Mouse (Mus musculus) thymus, postnatal 0 days (tissue): Measurements from ENCODE around the gene Nanos2. TPM values are rescaled to one million over a fixed set of nuclear protein-coding genes. Genes with fewer than 3 reads are reported as not detected.
A peak's percentile ranks its signal among the peaks of the same experiment; 100 is the strongest.

Source experiments
- DNase-seq: peaks from one replicate; pipeline ENCODE4 v3.0.0-alpha.2; 2015; ENCODE audit warnings: low spot score
- polyA plus RNA-seq: library from polyadenylated mRNA; unstranded; fragments of >200 nt; fragmentation: Nextera tagmentation; extraction: Ambion mirVana; gene quantifications from 2 replicates; pipeline ENCODE4 v1.2.1, GENCODE M21; 2015

Gene Nanos2
- polyA plus RNA-seq, 1 experiment from 2014 or later = not detected

DNA sequence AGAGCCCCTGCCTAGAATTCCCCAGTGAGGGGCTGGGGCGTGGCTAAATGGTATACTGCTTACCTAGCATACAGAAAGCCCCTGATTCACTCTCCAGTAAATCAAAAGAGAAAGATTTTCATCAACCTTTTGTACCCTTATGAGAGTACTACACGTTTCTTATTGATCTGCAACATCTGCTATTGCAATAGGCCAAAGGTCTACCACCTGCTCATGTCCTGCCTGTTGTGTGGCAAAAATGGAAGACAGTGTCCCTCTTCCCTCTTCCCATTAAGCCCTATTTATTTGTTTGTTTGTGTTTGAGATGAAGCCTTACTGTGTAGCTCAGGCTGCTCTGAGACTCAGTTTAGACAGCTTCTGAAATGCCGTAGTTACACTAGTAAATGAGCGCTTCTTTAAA is 28.8 kb downstream of the Nanos2 start:
- DNase-seq = no peak

DNA sequence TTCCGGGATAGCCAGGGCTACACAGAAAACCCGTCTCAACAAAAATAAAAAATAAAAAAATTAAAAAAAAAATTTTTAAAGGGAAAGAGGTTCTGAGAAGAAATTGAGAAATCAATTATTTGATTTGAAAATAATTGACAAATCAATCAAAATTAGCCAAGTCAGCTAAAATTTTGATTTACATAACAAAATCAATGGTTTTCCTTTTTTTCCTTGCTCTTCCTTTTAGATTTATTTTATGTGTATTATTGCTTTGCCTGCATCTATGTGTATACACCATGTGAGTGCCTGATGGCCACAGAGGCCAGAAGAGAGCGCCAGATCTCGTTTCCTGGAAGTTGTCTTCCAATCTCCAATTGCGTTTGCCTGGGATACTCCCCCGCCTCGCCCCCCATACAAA is 30.7 kb downstream of the Nanos2 start:
- no peak for DNase-seq

DNA sequence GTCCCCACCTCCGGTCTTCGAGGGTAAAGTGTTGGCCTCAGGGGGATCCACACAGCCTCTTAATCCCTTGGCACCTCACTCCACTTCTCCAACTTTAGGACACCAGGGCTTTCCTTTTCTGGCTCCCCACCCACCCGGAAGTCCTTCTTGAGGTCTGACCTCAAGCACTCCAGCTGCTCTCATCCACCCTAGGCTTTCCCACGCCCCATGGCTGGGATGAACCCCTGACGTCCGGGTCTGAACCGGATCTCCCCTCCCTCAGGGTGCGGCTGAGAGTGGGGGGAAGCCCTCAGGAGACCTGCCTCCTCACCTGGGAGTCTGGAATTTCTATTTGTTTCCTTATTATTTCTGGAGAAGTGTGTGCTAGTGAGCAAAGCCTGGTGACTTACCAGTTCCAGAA is 33.8 kb downstream of the Nanos2 start:
- no peak for DNase-seq

DNA sequence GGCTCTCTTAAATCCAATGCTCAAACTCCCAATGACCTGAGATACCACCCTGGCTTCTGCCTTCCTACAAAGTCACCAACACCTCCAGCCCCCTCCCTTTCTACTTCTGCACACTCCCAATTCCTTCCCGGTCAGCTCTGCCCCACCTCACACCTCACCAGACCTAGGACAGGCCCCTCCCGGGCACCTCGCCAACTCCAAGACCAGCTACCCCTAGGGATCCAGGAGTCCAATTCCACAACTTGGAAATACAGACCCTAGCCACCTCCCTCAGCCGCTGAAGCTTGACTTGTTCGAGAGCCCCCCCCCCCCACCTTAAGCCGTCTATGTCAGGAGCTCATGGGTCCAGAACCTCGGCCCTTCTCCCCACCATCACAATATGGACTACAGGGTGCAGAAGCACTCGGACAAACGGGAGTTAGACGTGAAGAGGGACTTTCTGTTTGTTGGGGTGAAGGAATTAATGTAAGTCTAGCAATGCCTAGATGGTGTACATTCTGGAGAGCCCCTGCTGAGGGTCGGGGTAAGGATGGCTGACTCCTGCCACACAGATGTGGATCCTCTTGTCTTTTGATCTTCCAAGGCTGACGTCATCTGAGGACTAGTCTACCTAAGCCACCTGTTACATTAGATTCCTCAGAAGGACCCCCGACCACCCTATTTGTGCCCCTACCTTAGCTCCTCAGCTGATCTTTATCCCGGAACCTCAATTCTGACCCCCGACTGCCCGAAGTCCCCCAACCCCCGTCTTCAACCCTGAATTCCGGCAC is 35.2 kb downstream of the Nanos2 start:
- DNase-seq = no peak

DNA sequence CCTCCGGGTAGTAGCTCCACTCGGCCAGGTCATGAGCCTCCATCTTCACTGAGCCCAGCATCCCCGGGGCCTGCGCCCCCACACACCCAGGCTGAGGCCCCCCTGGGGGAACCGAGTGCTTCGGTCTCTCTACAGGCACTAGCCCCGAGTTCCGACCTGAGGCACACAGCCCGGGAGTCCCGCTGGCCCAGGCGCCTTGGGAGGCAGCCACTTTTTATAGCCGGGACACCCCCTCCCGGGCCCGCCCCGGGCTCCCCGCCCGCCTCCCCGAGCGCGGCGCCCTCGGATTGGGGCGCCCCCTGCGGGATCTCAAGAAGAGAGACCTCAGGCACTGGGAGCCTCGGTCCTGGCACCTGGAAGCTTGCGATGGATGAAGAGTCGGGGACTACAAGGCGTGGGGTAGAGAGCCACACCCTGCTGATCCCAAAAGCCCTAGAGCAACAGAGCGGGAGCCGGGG is 36.2 kb downstream of the Nanos2 start, which contains the start of gene Foxa3:
TSS of gene Foxa3 (minus strand) at position 182 of the 458 bp plus-strand sequence.
- DNase-seq = peak; percentile 50

DNA sequence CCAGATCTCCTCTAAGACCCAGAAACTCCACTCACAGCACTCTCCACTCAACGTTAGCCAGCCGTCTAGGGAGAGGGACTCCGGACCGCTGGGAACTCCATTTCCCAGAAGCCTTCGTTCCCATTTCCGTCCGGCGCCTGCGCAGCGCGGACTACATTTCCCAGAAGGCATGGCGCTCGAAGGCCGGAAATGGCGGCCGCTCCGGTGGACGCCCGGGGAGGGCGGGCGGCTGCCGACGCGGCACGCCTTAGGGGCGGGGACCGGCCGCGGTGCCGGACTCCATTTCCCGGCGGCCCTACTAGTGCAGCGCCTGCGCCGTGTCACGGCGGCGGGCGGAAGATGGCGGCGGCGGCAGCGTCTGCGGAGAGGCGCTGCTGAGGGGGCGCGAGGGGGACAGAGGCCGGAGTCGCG is 36.9 kb downstream of the Nanos2 start, which contains the start of gene Sympk:
TSS of gene Sympk (plus strand) at position 282 of the 411 bp plus-strand sequence.
- DNase-seq = peak; percentile 98

DNA sequence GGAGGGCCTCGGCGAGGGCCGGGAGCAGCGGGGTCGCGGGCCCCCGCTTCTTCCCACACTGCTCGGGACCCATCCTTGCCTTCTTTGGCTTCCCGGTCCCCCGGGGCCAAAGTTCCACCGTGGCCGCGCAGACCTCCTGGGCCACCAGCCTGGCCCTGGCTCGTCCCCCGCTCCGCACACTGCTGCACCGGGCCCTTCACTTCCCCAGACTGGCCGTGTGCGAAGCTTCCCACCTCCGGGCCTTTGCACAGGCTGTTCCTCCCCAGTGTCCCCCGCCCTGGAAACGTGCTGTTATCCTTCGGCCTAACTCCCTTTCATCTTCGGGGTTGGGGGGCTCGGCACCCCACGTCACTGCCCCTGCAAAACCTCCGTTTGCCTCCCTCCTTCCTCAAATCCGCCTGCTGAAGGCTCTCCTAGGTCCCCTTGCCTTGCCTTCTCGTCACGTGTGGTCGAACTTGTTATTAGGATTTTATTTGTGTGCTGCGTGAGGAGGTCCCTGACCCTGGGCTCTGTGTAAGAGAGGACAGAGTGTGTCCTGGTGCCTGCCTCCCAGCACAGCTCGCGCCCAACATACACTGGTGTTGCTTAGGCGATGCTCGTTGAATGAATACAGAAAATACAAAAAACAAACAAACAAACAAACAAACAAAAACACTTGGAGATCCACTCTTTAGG is 37.5 kb downstream of the Nanos2 start:
- no peak for DNase-seq

GRCm38 (mm10) chr7:19028067-19028466 is 40.9 kb downstream of the Nanos2 start:
- DNase-seq = no peak

DNA sequence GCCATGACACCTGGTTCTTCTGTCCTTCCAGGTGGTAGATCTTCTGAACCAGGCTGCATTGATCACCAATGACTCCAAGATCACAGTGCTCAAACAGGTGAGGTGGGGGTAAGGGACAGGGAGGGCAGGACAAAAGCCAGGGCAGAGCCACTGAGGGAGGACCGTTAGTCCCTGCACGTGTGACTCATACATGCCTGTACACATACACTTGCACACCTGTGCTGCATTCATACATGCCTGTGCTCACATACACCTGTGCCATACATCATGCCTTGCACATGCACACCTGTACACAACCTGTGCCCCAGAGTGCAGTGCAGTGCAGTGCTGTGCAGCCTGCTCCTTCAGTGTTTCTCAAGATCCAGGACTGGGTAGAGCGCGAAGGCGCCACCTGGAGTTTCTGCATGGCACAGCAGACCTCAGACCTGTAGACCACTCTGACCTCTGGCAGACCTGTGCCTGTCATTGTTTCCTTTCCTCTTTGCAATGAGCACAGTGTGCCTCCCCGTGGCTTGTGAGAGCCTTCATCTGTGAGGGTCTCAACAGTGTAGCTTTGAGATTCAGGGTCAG is 42.0 kb downstream of the Nanos2 start:
- DNase-seq = peak; percentile 71

DNA sequence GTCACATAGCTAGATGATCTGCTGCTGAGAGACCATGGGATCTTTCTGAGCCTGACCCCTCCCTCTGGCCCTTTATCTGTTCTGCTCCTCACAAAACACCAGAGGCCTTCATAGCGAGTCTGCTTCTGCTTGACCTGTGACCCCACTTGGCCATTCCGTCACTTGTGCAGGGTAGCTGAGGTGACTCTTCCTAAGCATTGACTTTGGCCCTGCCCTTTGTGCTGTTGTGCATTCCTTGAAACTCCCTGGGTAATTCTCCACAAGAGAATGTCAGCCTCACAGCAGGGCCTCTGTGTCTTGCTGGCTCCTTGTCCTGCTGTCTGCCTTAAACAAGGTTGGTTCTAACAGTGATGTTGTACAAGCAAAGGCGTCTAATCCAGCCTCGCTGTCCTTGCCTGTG is 44.4 kb downstream of the Nanos2 start:
- no peak for DNase-seq

Other genes starting within 250 kb of the Nanos2 start
- gene Psg19, start 188.9 kb upstream of the Nanos2 start, polyA plus RNA-seq = not detected in 2 replicates
- gene Psg17, start 165.8 kb upstream of the Nanos2 start, polyA plus RNA-seq = 0.08 TPM in 2 replicates
- 0.26 and 0.44 TPM in 2 replicates for gene Mill2, start 147.4 kb upstream of the Nanos2 start, polyA plus RNA-seq
- gene Pglyrp1, start 116.1 kb upstream of the Nanos2 start, polyA plus RNA-seq = 15.6 and 20.7 TPM in 2 replicates
- gene Ccdc61, start 77.0 kb upstream of the Nanos2 start, polyA plus RNA-seq = 29.1 and 31.7 TPM in 2 replicates
- gene Nova2, start 61.5 kb upstream of the Nanos2 start, polyA plus RNA-seq = 0.17 and 0.28 TPM in 2 replicates
- gene Mypop, start 3.8 kb downstream of the Nanos2 start, polyA plus RNA-seq = 5.5 and 5.9 TPM in 2 replicates
- 18.3 and 20.7 TPM in 2 replicates for gene Irf2bp1, start 16.6 kb downstream of the Nanos2 start, polyA plus RNA-seq
- gene Foxa3, start 36.1 kb downstream of the Nanos2 start, polyA plus RNA-seq = 0.23 and 0.47 TPM in 2 replicates
- 18.5 and 19.6 TPM in 2 replicates for gene Sympk, start 37.0 kb downstream of the Nanos2 start, polyA plus RNA-seq
- not detected in 2 replicates for gene Rsph6a, start 67.3 kb downstream of the Nanos2 start, polyA plus RNA-seq
- gene Dmwd, start 88.8 kb downstream of the Nanos2 start, polyA plus RNA-seq = 4.3 and 5.0 TPM in 2 replicates
- gene Dmpk, start 96.4 kb downstream of the Nanos2 start, polyA plus RNA-seq = 2.8 and 3.7 TPM in 2 replicates
- gene Six5, start 107.2 kb downstream of the Nanos2 start, polyA plus RNA-seq = 1.2 and 1.5 TPM in 2 replicates
- 0.70 and 0.72 TPM in 2 replicates for gene Gm4969, start 131.0 kb downstream of the Nanos2 start, polyA plus RNA-seq
- 16.4 and 16.6 TPM in 2 replicates for gene Fbxo46, start 132.5 kb downstream of the Nanos2 start, polyA plus RNA-seq
- 10.1 and 11.5 TPM in 2 replicates for gene Qpctl, start 161.9 kb downstream of the Nanos2 start, polyA plus RNA-seq
- 154 and 164 TPM in 2 replicates for gene Snrpd2, start 162.3 kb downstream of the Nanos2 start, polyA plus RNA-seq
- gene Gipr, start 178.7 kb downstream of the Nanos2 start, polyA plus RNA-seq = 0.10 and 0.25 TPM in 2 replicates
- gene Eml2, start 189.0 kb downstream of the Nanos2 start, polyA plus RNA-seq = 5.7 and 6.1 TPM in 2 replicates
- 0.69 and 0.80 TPM in 2 replicates for gene Gpr4, start 225.1 kb downstream of the Nanos2 start, polyA plus RNA-seq
- 25.4 and 25.7 TPM in 2 replicates for gene Opa3, start 240.9 kb downstream of the Nanos2 start, polyA plus RNA-seq